Mouse (Mus musculus): ENCODE measurements around the gene Nrsn2. TPM values are rescaled to one million over a fixed set of nuclear protein-coding genes. Genes with fewer than 3 reads are reported as not detected.

Gene Nrsn2
- polyA plus RNA-seq, 1 experiment from 2014 or later = not detected

- peak; percentile 63 for DNase-seq (ENCODE audit: low spot score)
Observed at GRCm38 (mm10) chr2:152392786-152393185, 16.3 kb upstream of the Nrsn2 start.

GRCm38 (mm10) chr2:152384191-152384590 is 7.8 kb upstream of the Nrsn2 start:
- DNase-seq (ENCODE audit: low spot score) = no peak

- DNase-seq (ENCODE audit: low spot score) = no peak
Observed at GRCm38 (mm10) chr2:152375652-152376344, 640 bp downstream of the Nrsn2 start.

DNA sequence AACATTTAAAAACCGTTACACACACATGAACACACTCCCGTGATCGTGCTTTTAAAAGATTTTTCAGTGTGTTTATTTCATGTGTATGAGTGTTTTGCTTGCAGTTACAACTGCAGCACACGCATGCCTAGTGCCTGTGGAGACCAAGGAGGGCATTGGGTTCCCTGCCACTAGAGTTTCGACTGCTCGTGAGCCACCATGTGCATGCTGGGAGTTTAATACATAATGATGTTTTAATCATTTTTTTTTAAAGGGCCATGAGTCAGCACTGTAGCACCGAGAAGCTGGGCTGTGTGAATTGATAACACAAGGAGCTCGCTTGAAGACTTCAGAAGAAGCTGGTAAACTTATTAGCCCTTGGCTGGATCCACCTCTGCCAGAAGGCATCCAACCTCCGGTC is 2.9 kb downstream of the Nrsn2 start:
- DNase-seq (ENCODE audit: low spot score) = no peak

GRCm38 (mm10) chr2:152372661-152373060 is 3.8 kb downstream of the Nrsn2 start:
- DNase-seq (ENCODE audit: low spot score) = no peak

GRCm38 (mm10) chr2:152372104-152372503 is 4.3 kb downstream of the Nrsn2 start:
- peak; percentile 81 for DNase-seq (ENCODE audit: low spot score)

- peak; percentile 84 for DNase-seq (ENCODE audit: low spot score)
Observed at GRCm38 (mm10) chr2:152368532-152369140, 7.8 kb downstream of the Nrsn2 start.

DNA sequence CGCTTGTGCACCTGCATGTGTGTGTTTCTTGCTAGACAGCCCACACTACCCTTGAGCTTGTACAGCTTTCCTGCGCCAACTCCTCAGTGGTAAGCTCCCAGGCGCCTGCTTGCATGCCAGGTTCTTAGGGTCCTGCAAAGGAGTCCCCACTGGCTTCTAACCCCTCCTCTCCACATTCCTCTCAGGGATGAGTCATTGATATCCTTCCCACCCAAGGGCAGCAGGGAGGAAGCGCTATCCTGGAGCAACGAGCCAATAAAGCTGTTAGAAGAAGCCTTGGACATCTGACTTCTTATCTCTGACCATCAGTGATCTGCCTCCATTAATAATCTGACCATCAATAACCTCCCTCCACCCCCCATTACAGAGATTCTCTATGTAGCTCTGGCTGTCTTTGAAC is 8.5 kb downstream of the Nrsn2 start:
- no peak for DNase-seq (ENCODE audit: low spot score)

- DNase-seq (ENCODE audit: low spot score) = peak; percentile 72
Observed at GRCm38 (mm10) chr2:152363245-152364147, 12.9 kb downstream of the Nrsn2 start.

DNA sequence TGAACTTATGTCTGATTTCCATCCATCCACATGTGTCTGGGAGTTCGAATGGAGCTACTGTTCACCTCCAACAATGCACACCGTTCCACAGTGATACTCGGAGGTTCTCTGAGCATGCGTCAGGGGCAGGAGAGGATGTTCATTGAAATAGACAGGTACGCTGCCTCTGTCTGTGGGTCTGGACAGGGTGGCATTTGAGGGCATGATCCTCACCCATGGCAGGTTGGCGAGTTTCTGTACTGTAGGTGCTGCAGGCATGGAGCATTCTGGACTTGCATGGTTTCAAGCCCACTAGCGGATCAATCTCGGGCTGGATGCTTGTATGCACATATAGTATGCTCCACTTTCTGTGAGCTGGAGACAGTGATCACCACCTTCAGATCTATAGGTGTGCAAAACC is 15.2 kb downstream of the Nrsn2 start:
- no peak for DNase-seq (ENCODE audit: low spot score)

DNA sequence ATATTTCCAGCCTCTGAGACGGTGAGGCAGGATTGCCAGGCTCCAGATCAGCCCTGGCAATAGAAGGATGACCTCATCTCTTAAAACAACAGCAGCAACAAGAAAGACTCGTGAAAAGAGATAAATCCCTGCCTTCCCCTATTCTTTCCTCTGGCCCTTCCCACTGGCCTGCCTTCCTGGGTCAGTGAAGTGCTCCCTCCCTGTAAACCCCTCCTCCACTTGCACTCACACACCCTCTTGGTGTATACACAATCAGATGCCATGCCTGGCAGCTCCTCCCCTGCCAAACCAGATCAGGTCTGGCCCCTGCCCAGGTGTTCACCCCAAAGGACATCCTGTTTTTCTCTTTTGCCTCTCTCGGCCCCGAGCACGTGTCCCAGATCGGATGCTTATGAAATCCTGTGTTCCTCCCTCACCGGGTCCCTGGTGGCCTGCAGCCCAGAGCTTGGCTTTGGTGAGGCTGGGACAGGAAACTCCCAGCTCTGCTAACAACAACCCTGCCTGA is 16.1 kb downstream of the Nrsn2 start:
- DNase-seq (ENCODE audit: low spot score) = peak; percentile 57

DNA sequence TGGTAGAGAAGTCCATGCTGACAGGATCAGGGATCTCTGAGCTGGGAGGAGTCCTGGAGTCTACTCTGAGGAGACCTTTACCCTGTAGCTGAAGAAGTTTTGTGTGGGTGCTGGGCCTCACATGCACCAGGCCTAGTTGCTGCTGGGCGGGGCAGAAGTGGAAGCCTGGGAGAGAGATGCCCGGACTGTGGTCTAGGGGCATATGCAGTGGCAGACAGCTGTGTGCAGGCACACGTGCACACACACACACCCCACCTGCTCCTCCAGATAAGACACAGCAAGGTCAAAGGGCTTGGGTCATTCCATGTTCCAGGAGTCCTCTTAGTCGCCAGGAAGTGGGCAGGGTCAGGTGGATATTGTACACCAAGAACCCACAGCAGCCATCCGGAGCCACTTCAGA is 16.8 kb downstream of the Nrsn2 start:
- DNase-seq (ENCODE audit: low spot score) = peak; percentile 34

DNA sequence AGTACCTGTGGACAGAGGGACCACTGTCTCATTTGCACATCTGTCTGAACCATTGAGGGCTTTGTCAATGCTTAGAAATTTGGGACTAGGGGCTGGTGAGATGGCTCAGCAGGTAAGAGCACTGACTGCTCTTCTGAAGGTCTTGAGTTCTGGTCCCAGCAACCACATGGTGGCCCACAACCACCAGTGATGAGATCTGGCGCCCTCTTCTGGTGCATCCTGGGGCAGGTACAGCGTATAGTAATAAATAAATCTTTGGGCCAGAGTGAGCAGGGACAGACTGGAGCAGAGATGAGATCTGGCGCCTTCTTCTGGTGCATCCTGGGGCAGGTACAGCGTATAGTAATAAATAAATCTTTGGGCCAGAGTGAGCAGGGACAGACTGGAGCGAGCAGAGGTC is 17.5 kb downstream of the Nrsn2 start:
- DNase-seq (ENCODE audit: low spot score) = peak; percentile 12

DNA sequence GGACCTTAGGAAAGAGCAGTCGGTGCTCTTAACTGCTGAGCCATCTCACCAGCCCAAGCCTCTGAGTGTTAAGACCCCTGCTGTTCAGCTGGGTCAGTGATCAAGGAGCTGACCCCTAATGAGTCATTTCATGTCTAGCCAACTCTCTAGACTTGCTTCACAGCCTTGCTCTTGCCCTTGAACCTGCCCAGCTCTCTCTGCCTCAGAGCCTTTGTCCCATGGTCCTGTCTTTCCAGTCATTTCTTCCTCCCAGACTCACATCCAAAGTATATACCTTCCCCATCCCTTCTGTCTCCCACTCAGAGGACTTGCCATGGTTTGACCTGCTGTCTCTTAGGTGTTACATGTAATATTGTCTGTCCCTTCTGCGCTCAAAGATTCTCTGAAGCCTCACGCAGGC is 19.2 kb downstream of the Nrsn2 start:
- no peak for DNase-seq (ENCODE audit: low spot score)

DNA sequence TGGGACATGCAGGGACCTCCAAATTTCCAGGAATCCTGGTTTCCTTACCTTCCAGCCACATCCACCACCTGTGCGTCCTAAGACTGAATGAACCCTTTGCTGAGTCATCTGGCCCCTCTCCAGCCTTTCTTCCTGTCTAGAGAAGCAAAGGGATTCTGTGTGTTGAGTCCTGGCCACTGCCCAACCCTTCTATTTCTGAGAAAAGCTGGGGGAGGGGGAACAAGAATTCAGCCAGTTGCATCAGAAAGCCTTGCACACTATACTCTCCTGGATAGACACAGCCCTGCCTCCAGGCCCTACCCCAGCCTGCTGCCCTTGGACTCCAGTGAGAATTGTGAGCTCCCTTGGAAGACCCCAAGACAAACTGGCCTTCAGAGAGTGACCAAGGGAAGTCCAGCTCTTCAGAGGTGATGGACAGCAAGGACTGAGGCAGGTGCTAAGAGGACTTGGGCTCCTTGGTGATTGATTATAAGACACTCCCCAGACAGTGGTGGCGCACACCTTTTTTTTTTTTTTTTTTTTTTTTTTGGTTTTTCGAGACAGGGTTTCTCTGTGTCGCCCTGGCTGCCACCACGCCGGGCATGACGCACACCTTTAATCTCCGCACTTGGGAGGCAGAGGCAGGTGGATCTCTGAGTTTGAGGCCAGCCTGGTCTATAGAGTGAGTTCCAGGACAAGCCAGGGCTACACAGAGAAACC is 26.4 kb downstream of the Nrsn2 start:
- DNase-seq (ENCODE audit: low spot score) = no peak

DNA sequence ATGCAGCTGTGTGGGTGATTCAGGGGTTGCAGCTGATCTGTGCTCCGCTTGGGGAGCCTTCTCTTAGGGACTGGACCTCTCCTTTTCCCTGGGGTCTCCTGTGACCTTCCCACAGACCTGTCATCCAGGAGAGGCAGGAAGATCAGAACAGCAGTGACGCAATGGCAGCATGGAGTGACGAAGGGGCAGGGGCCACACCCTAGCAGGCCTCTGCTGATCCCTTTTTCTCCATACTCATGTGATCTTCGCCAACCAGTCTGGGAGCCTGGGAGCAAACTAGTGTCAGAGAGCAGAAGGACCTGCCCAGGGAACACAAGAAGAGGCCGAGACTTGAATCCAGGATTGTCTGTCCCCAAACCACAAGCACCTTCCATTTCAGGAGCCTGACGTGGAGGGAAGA is 27.2 kb downstream of the Nrsn2 start:
- DNase-seq (ENCODE audit: low spot score) = no peak

- no peak for DNase-seq (ENCODE audit: low spot score)
Observed at GRCm38 (mm10) chr2:152347722-152348121, 28.7 kb downstream of the Nrsn2 start.

- no peak for DNase-seq (ENCODE audit: low spot score)
Observed at GRCm38 (mm10) chr2:152346776-152347465, 29.5 kb downstream of the Nrsn2 start.

DNA sequence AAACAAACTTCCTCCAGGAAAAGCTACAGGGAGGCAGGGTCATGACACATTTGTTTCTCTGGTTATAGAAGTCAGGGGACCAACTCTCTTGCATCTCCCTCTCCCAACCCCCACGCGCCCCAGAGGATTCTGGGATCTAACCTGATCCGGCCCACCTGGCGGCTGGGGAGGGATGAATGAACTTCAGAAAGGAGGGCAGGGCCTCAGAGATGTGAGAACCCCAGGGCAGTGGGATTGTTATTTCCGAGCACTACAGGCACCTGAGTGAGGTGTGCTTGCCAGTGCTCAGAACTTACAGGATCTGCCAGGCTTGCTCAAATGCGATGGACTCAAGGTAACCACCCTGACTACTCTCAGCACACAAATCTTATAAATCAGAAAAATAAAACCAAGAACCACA is 31.0 kb downstream of the Nrsn2 start:
- DNase-seq (ENCODE audit: low spot score) = no peak

GRCm38 (mm10) chr2:152344909-152345308 is 31.5 kb downstream of the Nrsn2 start:
- DNase-seq (ENCODE audit: low spot score) = no peak

GRCm38 (mm10) chr2:152344361-152344760 is 32.1 kb downstream of the Nrsn2 start:
- DNase-seq (ENCODE audit: low spot score) = peak; percentile 27
